Mouse (Mus musculus) kidney, postnatal 0 days (tissue): ENCODE measurements around the gene Gpr160. TPM values are rescaled to one million over a fixed set of nuclear protein-coding genes. Genes with fewer than 3 reads are reported as not detected.

ENCODE experiments used
- ATAC-seq: fragments of 200-750 bp; cut with Nextera tagmentation; replicated peaks from 2 replicates; pipeline ENCODE4 v1.8.0; 2017; ENCODE audit warnings: low read depth, moderate number of reproducible peaks, moderate TSS enrichment, moderate library complexity; ENCODE audit not compliant: low FRiP score
- DNase-seq: peaks from one replicate; pipeline ENCODE4 v3.0.0-alpha.2; 2016; ENCODE audit warnings: low spot score
- H3K27ac ChIP-seq: fragments of 300-500 bp; sonication (generic); 2 replicates; pipeline ENCODE4 v1.5.1; 2014; ENCODE audit warnings: mild to moderate bottlenecking
- H3K27me3 ChIP-seq: fragments of 300-500 bp; sonication (generic); 2 replicates; pipeline ENCODE4 v1.6.1; 2014; ENCODE audit warnings: low read length, mixed read lengths; ENCODE audit not compliant: insufficient read depth
- H3K36me3 ChIP-seq: fragments of 300-500 bp; sonication (generic); 2 replicates; pipeline ENCODE4 v1.6.1; 2014; ENCODE audit warnings: low read length, mixed read lengths; ENCODE audit not compliant: insufficient read depth
- H3K4me1 ChIP-seq: fragments of 300-500 bp; sonication (generic); replicated peaks from 2 replicates; pipeline ENCODE4 v1.6.1; 2014; ENCODE audit warnings: antibody characterized with exemption, low read length, mixed read lengths; ENCODE audit not compliant: insufficient read depth
- H3K4me2 ChIP-seq: fragments of 300-500 bp; sonication (generic); 2 replicates; pipeline ENCODE4 v1.6.1; 2014; ENCODE audit warnings: mild to moderate bottlenecking, low read length, moderate library complexity, mixed read lengths
- H3K4me3 ChIP-seq: fragments of 300-500 bp; sonication (generic); replicated peaks from 2 replicates; pipeline ENCODE4 v1.5.1; 2014; ENCODE audit warnings: low read depth, low read length
- H3K9ac ChIP-seq: fragments of 300-500 bp; sonication (generic); 2 replicates; pipeline ENCODE4 v1.6.1; 2014; ENCODE audit warnings: low read depth, low read length
- H3K9me3 ChIP-seq: fragments of 300-500 bp; sonication (generic); replicated peaks from 2 replicates; pipeline ENCODE4 v1.6.1; 2016; ENCODE audit warnings: low read length, inconsistent platforms, mixed read lengths
- CTCF ChIP-seq: IDR thresholded peaks from 2 replicates; pipeline ENCODE4 v1.5.1; 2016; ENCODE audit warnings: antibody characterized with exemption, low read depth, mild to moderate bottlenecking, moderate library complexity
- WGBS: fragments of 180-500 bp; shearing (Covaris S2); extraction: QIAGEN DNeasy Blood & Tissue Kit; methylation state at CpG from one replicate; pipeline ENCODE4 v1.1.7; 2014; 5-methylcytosine and 5-hydroxymethylcytosine counted together
- polyA plus RNA-seq: library from polyadenylated mRNA; unstranded; fragments of >200 nt; fragmentation: Nextera tagmentation; extraction: Ambion mirVana; gene quantifications from 2 replicates; pipeline ENCODE4 v1.2.1, GENCODE M21; 2015

Gpr160 gene
- polyA plus RNA-seq, 1 experiment from 2014 or later, result 24.2 TPM

- Histone ChIP-seq H3K4me1 (no peaks in the 10 kb centered on the region), H3K27me3 (no peaks in the 10 kb centered on the region), H3K27ac (no peak overlapping the region), H3K9me3 (no peaks in the 10 kb centered on the region), H3K4me3 (no peak overlapping the region), H3K36me3 (no peaks in the 10 kb centered on the region), H3K4me2 (no peak overlapping the region), H3K9ac (no peak overlapping the region)
- TF ChIP-seq CTCF, result no peak
- no peak for ATAC-seq
- 16% methylated on average over 1 of the region's 1 CpGs for WGBS
- no peak for DNase-seq
Observed at GRCm38 (mm10) chr3:30889014-30889413, 33.3 kb downstream of the Gpr160 start.

- H3K4me1 ChIP-seq, result no peaks in the 10 kb centered on the region
- H3K9me3 ChIP-seq, result no peaks in the 10 kb centered on the region
- peaks cover 19% of the 10 kb centered on the region for H3K36me3 ChIP-seq
- DNase-seq (no peak), ATAC-seq (no peak)
- WGBS, result 52% methylated on average over 5 of the region's 5 CpGs
- no peaks in the 10 kb centered on the region for H3K27me3 ChIP-seq
- H3K27ac ChIP-seq, result no peak overlapping the region
- H3K4me2 ChIP-seq, result no peak overlapping the region
- no peak overlapping the region for H3K9ac ChIP-seq
- no peak overlapping the region for H3K4me3 ChIP-seq
- no peak for TF ChIP-seq CTCF
Observed at GRCm38 (mm10) chr3:30896721-30897120, 41.0 kb downstream of the Gpr160 start.

GRCm38 (mm10) chr3:30899407-30899806 is 43.7 kb downstream of the Gpr160 start:
- 86% methylated on average over 8 of the region's 8 CpGs for WGBS
- H3K27me3 ChIP-seq, result no peaks in the 10 kb centered on the region
- ATAC-seq, result no peak
- DNase-seq, result no peak
- no peaks in the 10 kb centered on the region for H3K9me3 ChIP-seq
- H3K4me1 ChIP-seq, result no peaks in the 10 kb centered on the region
- H3K4me2 ChIP-seq, result no peak overlapping the region
- no peak overlapping the region for H3K4me3 ChIP-seq
- H3K27ac ChIP-seq, result no peak overlapping the region
- H3K9ac ChIP-seq, result no peak overlapping the region
- TF ChIP-seq CTCF, result no peak
- H3K36me3 ChIP-seq, result peaks cover 23% of the 10 kb centered on the region

- no peak overlapping the region for H3K9ac ChIP-seq
Observed at GRCm38 (mm10) chr3:30904658-30905057, 48.9 kb downstream of the Gpr160 start.

GRCm38 (mm10) chr3:30917160-30917559 is 61.4 kb downstream of the Gpr160 start:
- Histone ChIP-seq H3K4me1 (no peaks in the 10 kb centered on the region), H3K27me3 (no peaks in the 10 kb centered on the region), H3K4me2 (no peak overlapping the region), H3K9ac (no peak overlapping the region), H3K36me3 (peaks cover 34% of the 10 kb centered on the region), H3K4me3 (no peak overlapping the region), H3K9me3 (no peaks in the 10 kb centered on the region), H3K27ac (no peak overlapping the region)
- 72% methylated on average over 4 of the region's 4 CpGs for WGBS
- no peak for TF ChIP-seq CTCF
- no peak for DNase-seq
- no peak for ATAC-seq

More at GRCm38 (mm10) chr3:30904658-30905057, 48.9 kb downstream of the Gpr160 start:
- WGBS, result 80% methylated on average over 1 of the region's 1 CpGs
- Histone ChIP-seq H3K4me1 (no peaks in the 10 kb centered on the region), H3K27me3 (no peaks in the 10 kb centered on the region), H3K27ac (no peak overlapping the region), H3K9me3 (no peaks in the 10 kb centered on the region), H3K4me2 (no peak overlapping the region), H3K36me3 (peaks cover 29% of the 10 kb centered on the region), H3K4me3 (no peak overlapping the region)
- DNase-seq, result no peak
- TF ChIP-seq CTCF, result no peak
- no peak for ATAC-seq

GRCm38 (mm10) chr3:30927664-30928063 is 71.9 kb downstream of the Gpr160 start:
- Histone ChIP-seq H3K9ac (no peak overlapping the region), H3K36me3 (peaks cover 16% of the 10 kb centered on the region; the same call in 1 of the 2 replicates), H3K27ac (no peak overlapping the region), H3K27me3 (no peaks in the 10 kb centered on the region), H3K9me3 (no peaks in the 10 kb centered on the region), H3K4me2 (no peak overlapping the region), H3K4me1 (no peaks in the 10 kb centered on the region), H3K4me3 (no peak overlapping the region)
- no peak for TF ChIP-seq CTCF
- WGBS, result 88% methylated on average over 3 of the region's 3 CpGs
- ATAC-seq, result no peak
- DNase-seq, result no peak

- Histone ChIP-seq H3K4me3 (no peak overlapping the region), H3K4me2 (no peak overlapping the region), H3K36me3 (peaks cover 16% of the 10 kb centered on the region; the same call in 1 of the 2 replicates), H3K27ac (no peak overlapping the region), H3K4me1 (no peaks in the 10 kb centered on the region), H3K9ac (no peak overlapping the region), H3K27me3 (no peaks in the 10 kb centered on the region), H3K9me3 (no peaks in the 10 kb centered on the region)
- WGBS, result 57% methylated on average over 3 of the region's 3 CpGs
- peak; percentile 23; the same call in 1 of the 2 replicates for TF ChIP-seq CTCF
- DNase-seq, result no peak
- ATAC-seq, result no peak
Observed at GRCm38 (mm10) chr3:30929828-30930227, 74.1 kb downstream of the Gpr160 start.
